Mouse (Mus musculus) lung, embryonic 14.5 days (tissue): Measurements from ENCODE around the gene Kpna1. TPM values are rescaled to one million over a fixed set of nuclear protein-coding genes. Genes with fewer than 3 reads are reported as not detected.

ENCODE experiments used
- ATAC-seq: fragments of 200-750 bp; cut with Nextera tagmentation; 2 replicates; pipeline ENCODE4 v1.8.0; 2017; ENCODE audit warnings: mild to moderate bottlenecking, moderate TSS enrichment, moderate library complexity; ENCODE audit not compliant: insufficient read depth
- DNase-seq: peaks from one replicate; pipeline ENCODE4 v3.0.0-alpha.2; 2015
- H3K27ac ChIP-seq: fragments of 300-500 bp; sonication (generic); 2 replicates; pipeline ENCODE4 v1.5.1; 2014; ENCODE audit warnings: low read depth, mild to moderate bottlenecking, moderate library complexity
- H3K27me3 ChIP-seq: fragments of 300-500 bp; sonication (generic); 2 replicates; pipeline ENCODE4 v1.6.1; 2014; ENCODE audit warnings: low read length, control low read depth; ENCODE audit not compliant: insufficient read depth
- H3K36me3 ChIP-seq: fragments of 300-500 bp; sonication (generic); 2 replicates; pipeline ENCODE4 v1.6.1; 2014; ENCODE audit warnings: control low read depth; ENCODE audit not compliant: insufficient read depth
- H3K4me1 ChIP-seq: fragments of 300-500 bp; sonication (generic); 2 replicates; pipeline ENCODE4 v1.6.1; 2014; ENCODE audit warnings: antibody characterized with exemption, control low read depth; ENCODE audit not compliant: insufficient read depth
- H3K4me2 ChIP-seq: fragments of 300-500 bp; sonication (generic); 2 replicates; pipeline ENCODE4 v1.6.1; 2014; ENCODE audit warnings: mild to moderate bottlenecking
- H3K4me3 ChIP-seq: fragments of 300-500 bp; sonication (generic); 2 replicates; pipeline ENCODE4 v1.5.1; 2014; ENCODE audit warnings: low read depth, low read length
- H3K9ac ChIP-seq: fragments of 300-500 bp; sonication (generic); 2 replicates; pipeline ENCODE4 v1.6.1; 2014
- H3K9me3 ChIP-seq: fragments of 300-500 bp; sonication (generic); 2 replicates; pipeline ENCODE4 v1.6.1; 2016; ENCODE audit warnings: low read depth, low read length, control low read depth
- CTCF ChIP-seq: IDR thresholded peaks from 2 replicates; pipeline ENCODE4 v1.5.1; 2016; ENCODE audit warnings: antibody characterized with exemption, low read depth
- WGBS: fragments of 180-500 bp; shearing (Covaris S2); extraction: QIAGEN DNeasy Blood & Tissue Kit; methylation state at CpG from one replicate; pipeline ENCODE4 v1.1.7; 2014; 5-methylcytosine and 5-hydroxymethylcytosine counted together
- polyA plus RNA-seq: library from polyadenylated mRNA; unstranded; fragments of >200 nt; fragmentation: Nextera tagmentation; extraction: Ambion mirVana; gene quantifications from 2 replicates; pipeline ENCODE4 v1.2.1, GENCODE M21; 2014

The Kpna1 gene
- polyA plus RNA-seq, 1 experiment from 2014 or later = 39.1 TPM

- H3K4me3 ChIP-seq = no peak overlapping the region
- ATAC-seq = no peak
- H3K9ac ChIP-seq = no peak overlapping the region
- H3K4me1 ChIP-seq = 0 out of 2 replicates have a peak, but pooled peaks cover 5% of the 10 kb centered on the region
- WGBS = 64% methylated on average over 2 of the region's 2 CpGs
- H3K4me2 ChIP-seq = no peak overlapping the region
- no peak for TF ChIP-seq CTCF
- no peak overlapping the region for H3K27ac ChIP-seq
- H3K36me3 ChIP-seq = 0 out of 2 replicates have a peak, but pooled peaks cover 2% of the 10 kb centered on the region
- DNase-seq = no peak
- no peaks in the 10 kb centered on the region for H3K27me3 ChIP-seq
- H3K9me3 ChIP-seq = no peaks in the 10 kb centered on the region
Observed at GRCm38 (mm10) chr16:36067694-36068093, 89.1 kb downstream of the Kpna1 start.

- Histone ChIP-seq H3K36me3 (0 out of 2 replicates have a peak, but pooled peaks cover 2% of the 10 kb centered on the region), H3K27me3 (no peaks in the 10 kb centered on the region), H3K4me3 (no peak overlapping the region), H3K27ac (no peak overlapping the region), H3K9ac (no peak overlapping the region), H3K4me2 (no peak overlapping the region), H3K9me3 (no peaks in the 10 kb centered on the region), H3K4me1 (0 out of 2 replicates have a peak, but pooled peaks cover 5% of the 10 kb centered on the region)
- DNase-seq (peak; percentile 45), ATAC-seq (no peak)
- WGBS = 46% methylated on average over 3 of the region's 3 CpGs
- TF ChIP-seq CTCF = no peak
Observed at GRCm38 (mm10) chr16:36068356-36068755, 89.8 kb downstream of the Kpna1 start.

GRCm38 (mm10) chr16:36069819-36070575 lies 91.4 kb downstream of the Kpna1 start:
- Histone ChIP-seq H3K4me1 (0 out of 2 replicates have a peak, but pooled peaks cover 5% of the 10 kb centered on the region), H3K27ac (peak overlapping the region; percentile 15; the same call in 1 of the 2 replicates), H3K36me3 (0 out of 2 replicates have a peak, but pooled peaks cover 6% of the 10 kb centered on the region), H3K4me3 (peak overlapping the region; percentile 74), H3K4me2 (peak overlapping the region; percentile 71), H3K9ac (peak overlapping the region; percentile 83), H3K9me3 (no peaks in the 10 kb centered on the region), H3K27me3 (no peaks in the 10 kb centered on the region)
- DNase-seq = peak; percentile 61
- 24% methylated on average over 9 of the region's 9 CpGs for WGBS
- no peak for ATAC-seq
- TF ChIP-seq CTCF = peak; percentile 22; the same call in 1 of the 2 replicates

GRCm38 (mm10) chr16:36071071-36071449 lies 92.5 kb downstream of the Kpna1 start:
- no peak for DNase-seq
- H3K9ac ChIP-seq = peak overlapping the region; percentile 83
- 0% methylated on average over 16 of the region's 16 CpGs for WGBS
- no peak for TF ChIP-seq CTCF
- no peaks in the 10 kb centered on the region for H3K27me3 ChIP-seq
- H3K9me3 ChIP-seq = no peaks in the 10 kb centered on the region
- H3K4me2 ChIP-seq = peak overlapping the region; percentile 71
- H3K4me3 ChIP-seq = peak overlapping the region; percentile 74
- 0 out of 2 replicates have a peak, but pooled peaks cover 9% of the 10 kb centered on the region for H3K36me3 ChIP-seq
- ATAC-seq = no peak
- H3K27ac ChIP-seq = peak overlapping the region; percentile 99
- 0 out of 2 replicates have a peak, but pooled peaks cover 5% of the 10 kb centered on the region for H3K4me1 ChIP-seq

GRCm38 (mm10) chr16:36071450-36072379 lies 93.2 kb downstream of the Kpna1 start, which contains the start of the genes Fam162a and Ccdc58:
Fam162a (minus strand) TSS chr16:36071594.
Ccdc58 (plus strand) TSS chr16:36071685.
- TF ChIP-seq CTCF = no peak
- H3K4me3 ChIP-seq = peak within 1 kb of the TSS; percentile 74
- H3K27me3 ChIP-seq = no peaks in the 10 kb centered on the region
- peak; percentile 95 for ATAC-seq
- H3K4me1 ChIP-seq = 0 out of 2 replicates have a peak, but pooled peaks cover 5% of the 10 kb centered on the region
- no peaks in the 10 kb centered on the region for H3K9me3 ChIP-seq
- peak within 1 kb of the TSS; percentile 99 for H3K27ac ChIP-seq
- H3K4me2 ChIP-seq = peak within 1 kb of the TSS; percentile 71
- WGBS = under 1% methylated on average over 79 of the region's 81 CpGs
- peak; percentile 95 for DNase-seq
- 0 out of 2 replicates have a peak, but pooled peaks cover 9% of the 10 kb centered on the region for H3K36me3 ChIP-seq
- H3K9ac ChIP-seq = peak within 1 kb of the TSS; percentile 83

- Histone ChIP-seq H3K27ac (peak overlapping the region; percentile 99), H3K4me3 (peak overlapping the region; percentile 74), H3K9me3 (no peaks in the 10 kb centered on the region), H3K27me3 (no peaks in the 10 kb centered on the region), H3K4me2 (peak overlapping the region; percentile 71), H3K4me1 (0 out of 2 replicates have a peak, but pooled peaks cover 5% of the 10 kb centered on the region), H3K9ac (peak overlapping the region; percentile 83), H3K36me3 (0 out of 2 replicates have a peak, but pooled peaks cover 6% of the 10 kb centered on the region)
- 24% methylated on average over 8 of the region's 8 CpGs for WGBS
- ATAC-seq (no peak), DNase-seq (no peak)
- TF ChIP-seq CTCF = no peak
Observed at GRCm38 (mm10) chr16:36072410-36073011, 94.0 kb downstream of the Kpna1 start.
